Mouse (Mus musculus): ENCODE measurements around the gene Map7. TPM values are rescaled to one million over a fixed set of nuclear protein-coding genes. Genes with fewer than 3 reads are reported as not detected.
A peak's percentile ranks its signal among the peaks of the same experiment; 100 is the strongest.

The Map7 gene
- polyA plus RNA-seq, 1 experiment = 3.6 TPM

DNA sequence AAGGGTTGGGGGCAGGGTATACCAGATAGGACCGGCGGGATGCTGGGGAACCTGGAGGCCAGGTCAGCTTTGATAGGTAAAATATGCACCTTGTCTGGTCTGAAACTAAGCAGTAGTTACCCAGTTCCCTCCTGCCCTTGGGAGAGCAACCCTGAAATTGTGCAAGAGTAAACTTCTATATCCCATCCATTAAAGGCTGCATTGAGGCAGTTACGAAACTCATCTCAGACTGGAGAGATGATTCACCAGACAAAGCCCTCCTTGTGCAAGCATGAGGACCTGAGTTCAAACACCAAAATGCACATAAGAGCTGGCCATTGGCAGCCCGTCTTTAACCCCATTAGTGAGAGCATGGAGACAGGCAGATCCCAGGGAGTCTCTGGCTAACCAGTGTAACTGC lies 19.2 kb downstream of the Map7 start:
- Histone ChIP-seq H3K4me1 (ENCODE audit: control insufficient read depth, insufficient read depth, insufficient read length, low read length) (no peaks in the 10 kb centered on the region), H3K27ac (replicated peaks; ENCODE audit: low read depth, low read length) (no peak overlapping the region), H3K4me3 (ENCODE audit: insufficient read depth, low read depth, low read length) (no peak overlapping the region)

DNA sequence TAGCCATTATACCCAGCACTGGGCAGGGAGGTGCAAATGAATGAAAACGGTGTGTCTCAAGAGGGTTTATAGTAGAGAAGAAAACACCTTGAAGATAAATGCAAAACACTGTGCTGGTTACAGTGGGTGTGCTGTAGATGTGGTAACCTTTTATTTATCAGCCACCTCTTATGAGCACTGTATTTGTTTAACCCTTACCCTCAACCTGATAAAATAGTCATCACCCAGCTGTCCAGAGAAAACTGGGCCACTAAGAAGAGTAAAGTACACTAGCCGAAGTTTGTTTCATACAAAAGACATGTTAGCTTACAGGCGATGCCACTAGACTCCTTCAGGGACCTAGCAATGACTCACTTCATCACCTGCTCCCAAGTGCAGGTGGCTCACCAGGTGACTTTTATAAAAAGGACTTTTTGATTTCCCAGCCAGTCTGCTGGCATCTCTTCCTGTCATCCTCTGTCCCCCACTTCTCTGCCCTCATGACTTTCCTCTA lies 21.0 kb downstream of the Map7 start:
- Histone ChIP-seq H3K4me3 (ENCODE audit: insufficient read depth, low read depth, low read length) (no peak overlapping the region), H3K27ac (replicated peaks; ENCODE audit: low read depth, low read length) (no peak overlapping the region), H3K4me1 (ENCODE audit: control insufficient read depth, insufficient read depth, insufficient read length, low read length) (no peaks in the 10 kb centered on the region)

DNA sequence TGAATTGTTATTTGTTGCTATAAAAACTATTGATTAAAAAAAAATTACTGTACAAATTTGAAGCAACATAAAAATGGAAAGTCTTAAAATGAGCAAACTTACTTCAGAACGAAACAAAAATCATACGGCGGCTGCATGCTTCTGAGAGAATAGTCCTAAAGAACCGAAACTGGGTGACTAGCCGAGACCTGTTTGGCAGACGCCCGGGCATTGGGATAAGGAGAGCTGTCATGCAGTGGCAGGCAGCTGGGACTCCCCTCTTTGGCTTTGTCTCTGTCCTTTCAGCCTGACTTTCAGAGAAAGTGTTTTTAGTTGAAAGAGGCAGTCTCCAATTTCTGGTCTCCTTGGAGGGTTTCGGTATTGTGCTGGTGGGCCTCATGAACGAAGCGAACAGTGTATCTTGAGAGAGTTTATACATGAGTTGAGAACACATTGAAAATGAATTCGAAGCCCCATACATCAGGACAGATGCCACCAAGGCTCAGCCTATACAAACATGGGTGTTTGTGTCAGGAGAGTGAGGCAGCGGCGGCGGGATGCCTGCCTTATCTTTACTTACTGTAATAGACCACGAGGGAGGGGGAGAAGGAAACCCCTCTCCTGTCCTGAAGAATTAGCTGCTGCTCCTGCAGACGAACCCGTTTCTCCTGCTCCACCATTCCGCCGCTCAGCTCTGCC lies 21.8 kb downstream of the Map7 start:
- Histone ChIP-seq H3K4me3 (ENCODE audit: insufficient read depth, low read depth, low read length) (0 out of 2 replicates have a peak overlapping the region, but pooled peaks have one; percentile 28), H3K27ac (replicated peaks; ENCODE audit: low read depth, low read length) (no peak overlapping the region), H3K4me1 (ENCODE audit: control insufficient read depth, insufficient read depth, insufficient read length, low read length) (no peaks in the 10 kb centered on the region)

DNA sequence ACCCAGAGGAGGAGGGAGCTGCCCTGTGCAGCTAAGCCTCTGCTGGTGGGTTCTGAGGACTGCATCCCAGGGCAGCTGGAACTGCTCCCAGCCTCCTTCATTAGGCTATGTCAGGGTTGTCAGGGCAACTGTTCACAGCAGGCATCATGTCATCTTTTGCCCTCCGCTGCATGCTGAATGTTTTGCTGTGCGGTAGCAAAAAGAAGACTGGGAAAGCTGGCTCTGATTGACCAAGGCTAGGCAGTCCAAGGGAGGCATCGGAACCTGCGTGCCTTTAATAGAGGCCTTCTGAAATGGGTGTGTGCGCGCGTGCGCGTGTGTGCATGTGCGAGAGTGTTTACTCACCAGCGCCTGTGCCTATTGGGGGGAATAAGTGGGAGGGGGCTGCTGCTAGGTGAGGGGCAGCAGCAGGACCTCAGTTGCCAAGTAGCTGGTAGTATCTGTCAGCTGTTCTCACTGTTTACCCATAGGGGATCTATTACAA lies 22.4 kb downstream of the Map7 start:
- H3K27ac ChIP-seq (replicated peaks; ENCODE audit: low read depth, low read length) = no peak overlapping the region
- H3K4me1 ChIP-seq (ENCODE audit: control insufficient read depth, insufficient read depth, insufficient read length, low read length) = no peaks in the 10 kb centered on the region
- 0 out of 2 replicates have a peak overlapping the region, but pooled peaks have one; percentile 28 for H3K4me3 ChIP-seq (ENCODE audit: insufficient read depth, low read depth, low read length)

DNA sequence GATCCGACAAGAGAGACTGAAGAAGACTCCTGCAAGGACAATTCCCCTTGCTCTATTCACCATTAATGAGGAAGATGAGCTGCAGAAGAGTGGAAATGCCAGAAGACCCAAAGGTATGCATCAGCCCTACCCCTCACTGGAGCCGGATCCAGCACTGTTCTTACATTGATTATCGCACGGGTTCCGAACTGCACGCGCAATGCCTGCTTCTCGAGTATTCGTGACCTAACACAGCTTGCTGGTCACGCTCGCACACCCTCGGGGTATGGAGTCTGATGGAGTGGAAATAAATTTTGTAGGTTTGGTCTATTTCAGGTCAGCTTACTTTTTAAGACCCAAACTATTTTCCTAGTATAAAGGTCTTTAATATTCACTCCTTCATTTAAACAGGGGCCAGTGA lies 22.9 kb downstream of the Map7 start:
- Histone ChIP-seq H3K27ac (replicated peaks; ENCODE audit: low read depth, low read length) (no peak overlapping the region), H3K4me1 (ENCODE audit: control insufficient read depth, insufficient read depth, insufficient read length, low read length) (no peaks in the 10 kb centered on the region), H3K4me3 (ENCODE audit: insufficient read depth, low read depth, low read length) (no peak overlapping the region)

DNA sequence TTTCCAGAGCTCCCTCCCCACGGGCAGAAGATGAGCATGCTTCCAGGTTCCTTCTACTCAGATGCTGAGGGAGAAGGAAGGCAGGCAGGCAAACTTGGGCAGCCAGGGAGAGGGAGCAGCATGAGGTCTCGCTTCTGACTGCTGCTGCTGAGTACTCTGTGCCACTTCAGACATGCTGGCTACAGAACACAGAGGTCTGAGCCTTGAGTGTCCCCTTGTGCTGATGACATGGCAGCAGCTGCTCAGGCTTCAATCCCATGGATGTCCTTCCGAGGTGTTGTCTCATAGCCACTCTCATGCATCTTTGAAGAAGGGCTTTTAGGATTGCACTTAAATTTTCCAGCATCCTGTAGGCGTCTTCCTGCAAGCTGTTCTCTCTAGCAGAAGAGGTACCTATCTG lies 23.5 kb downstream of the Map7 start:
- no peaks in the 10 kb centered on the region for H3K4me1 ChIP-seq (ENCODE audit: control insufficient read depth, insufficient read depth, insufficient read length, low read length)
- no peak overlapping the region for H3K4me3 ChIP-seq (ENCODE audit: insufficient read depth, low read depth, low read length)
- no peak overlapping the region for H3K27ac ChIP-seq (replicated peaks; ENCODE audit: low read depth, low read length)

DNA sequence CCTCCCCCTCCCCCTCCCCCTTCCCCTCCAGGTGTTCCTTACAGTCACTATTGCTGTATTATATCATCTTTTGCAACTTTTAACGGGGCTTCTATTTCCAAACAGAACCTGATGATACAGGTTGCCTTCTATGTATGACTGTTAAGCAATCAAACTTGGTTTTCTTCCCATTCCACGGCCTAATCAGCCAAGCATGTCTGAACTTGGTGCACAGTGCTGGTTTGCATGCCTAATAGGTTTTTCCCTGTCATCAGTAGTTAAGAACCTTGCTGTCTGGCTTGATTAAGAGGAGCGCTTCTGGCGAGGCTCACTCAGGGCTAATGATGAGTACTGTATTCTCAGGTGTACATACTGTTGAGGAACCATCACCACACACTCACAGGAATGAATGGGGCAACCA lies 25.5 kb downstream of the Map7 start:
- Histone ChIP-seq H3K4me1 (ENCODE audit: control insufficient read depth, insufficient read depth, insufficient read length, low read length) (no peaks in the 10 kb centered on the region), H3K27ac (replicated peaks; ENCODE audit: low read depth, low read length) (no peak overlapping the region), H3K4me3 (ENCODE audit: insufficient read depth, low read depth, low read length) (no peak overlapping the region)

DNA sequence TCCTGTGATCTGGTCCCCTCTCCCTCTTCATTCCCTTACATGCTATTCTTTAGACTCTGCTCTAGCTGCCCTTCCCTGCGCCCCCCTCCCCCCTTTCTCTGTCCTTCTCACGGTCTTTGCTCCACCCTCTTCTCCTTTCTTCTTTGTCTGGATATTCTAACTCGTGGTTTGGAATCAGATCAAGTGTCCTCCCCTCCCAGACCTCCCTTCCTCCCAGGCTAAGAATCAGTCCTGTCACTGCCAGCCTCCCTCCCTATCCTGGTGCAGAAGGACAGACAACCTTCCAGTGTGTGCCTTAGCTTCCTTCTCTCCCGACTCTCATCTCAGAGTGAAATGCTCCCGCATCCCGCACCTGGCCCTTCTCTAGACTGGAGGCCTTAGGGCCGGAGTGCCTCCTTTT lies 27.8 kb downstream of the Map7 start:
- Histone ChIP-seq H3K4me1 (ENCODE audit: control insufficient read depth, insufficient read depth, insufficient read length, low read length) (no peaks in the 10 kb centered on the region), H3K27ac (replicated peaks; ENCODE audit: low read depth, low read length) (no peak overlapping the region), H3K4me3 (ENCODE audit: insufficient read depth, low read depth, low read length) (no peak overlapping the region)

DNA sequence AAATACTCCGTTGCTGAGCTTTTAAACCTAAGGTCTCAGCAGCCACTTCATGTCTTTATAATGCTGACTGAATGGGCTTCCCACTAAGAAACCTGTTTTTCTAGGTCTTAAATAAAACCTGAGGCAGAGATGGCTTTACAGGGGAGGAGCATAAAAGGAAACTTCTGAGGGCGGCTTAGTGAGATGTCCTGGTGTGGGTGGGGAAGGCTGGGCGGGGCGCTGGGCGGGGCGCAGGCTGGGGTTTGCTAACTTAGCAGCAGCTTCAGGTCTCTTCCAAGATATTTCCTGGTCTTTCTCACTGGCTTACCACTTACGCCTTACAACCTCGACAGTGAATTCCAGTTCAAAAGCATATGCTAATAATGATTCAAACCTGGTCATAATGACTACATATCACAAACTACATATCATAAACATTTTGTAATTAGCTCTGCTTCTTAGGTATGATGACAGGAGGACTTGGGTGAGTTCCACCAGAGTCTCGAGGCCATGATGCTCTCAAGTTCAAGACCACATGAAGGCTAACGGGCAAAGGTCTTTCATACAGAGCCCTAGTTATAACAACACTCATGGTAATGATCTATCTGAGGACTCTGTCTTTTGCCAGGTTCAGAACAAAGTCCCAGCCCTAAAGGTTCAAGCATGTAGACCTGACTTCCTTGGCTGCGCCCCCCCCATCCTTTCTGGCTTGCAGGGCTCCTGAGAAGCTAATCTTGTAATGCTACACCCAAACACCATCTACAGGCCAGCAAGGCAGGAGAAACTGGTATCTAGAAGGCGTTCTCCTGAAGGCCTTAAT lies 30.7 kb downstream of the Map7 start:
- H3K4me3 ChIP-seq (ENCODE audit: insufficient read depth, low read depth, low read length) = no peak overlapping the region
- no peaks in the 10 kb centered on the region for H3K4me1 ChIP-seq (ENCODE audit: control insufficient read depth, insufficient read depth, insufficient read length, low read length)
- no peak overlapping the region for H3K27ac ChIP-seq (replicated peaks; ENCODE audit: low read depth, low read length)

DNA sequence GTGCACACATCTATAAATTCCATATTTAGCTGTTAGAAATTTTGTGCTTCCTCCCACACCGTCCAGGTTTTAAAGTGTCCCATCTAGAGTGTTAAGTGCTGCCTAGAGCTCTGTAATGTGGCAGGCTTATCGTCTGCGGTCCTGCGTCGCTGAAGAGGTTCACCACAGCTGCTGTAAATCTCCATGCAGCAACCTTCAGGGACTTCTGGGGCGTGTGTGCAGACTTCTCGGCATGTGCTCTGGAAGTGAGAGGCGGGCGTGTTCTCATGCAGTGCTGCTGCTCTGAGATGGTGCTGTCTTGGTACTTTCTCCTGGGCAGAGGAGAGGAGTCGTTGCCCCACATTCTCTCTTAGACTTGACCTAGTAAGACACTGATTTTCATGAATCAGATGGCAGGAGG lies 32.9 kb downstream of the Map7 start:
- Histone ChIP-seq H3K27ac (replicated peaks; ENCODE audit: low read depth, low read length) (no peak overlapping the region), H3K4me1 (ENCODE audit: control insufficient read depth, insufficient read depth, insufficient read length, low read length) (no peaks in the 10 kb centered on the region), H3K4me3 (ENCODE audit: insufficient read depth, low read depth, low read length) (no peak overlapping the region)

DNA sequence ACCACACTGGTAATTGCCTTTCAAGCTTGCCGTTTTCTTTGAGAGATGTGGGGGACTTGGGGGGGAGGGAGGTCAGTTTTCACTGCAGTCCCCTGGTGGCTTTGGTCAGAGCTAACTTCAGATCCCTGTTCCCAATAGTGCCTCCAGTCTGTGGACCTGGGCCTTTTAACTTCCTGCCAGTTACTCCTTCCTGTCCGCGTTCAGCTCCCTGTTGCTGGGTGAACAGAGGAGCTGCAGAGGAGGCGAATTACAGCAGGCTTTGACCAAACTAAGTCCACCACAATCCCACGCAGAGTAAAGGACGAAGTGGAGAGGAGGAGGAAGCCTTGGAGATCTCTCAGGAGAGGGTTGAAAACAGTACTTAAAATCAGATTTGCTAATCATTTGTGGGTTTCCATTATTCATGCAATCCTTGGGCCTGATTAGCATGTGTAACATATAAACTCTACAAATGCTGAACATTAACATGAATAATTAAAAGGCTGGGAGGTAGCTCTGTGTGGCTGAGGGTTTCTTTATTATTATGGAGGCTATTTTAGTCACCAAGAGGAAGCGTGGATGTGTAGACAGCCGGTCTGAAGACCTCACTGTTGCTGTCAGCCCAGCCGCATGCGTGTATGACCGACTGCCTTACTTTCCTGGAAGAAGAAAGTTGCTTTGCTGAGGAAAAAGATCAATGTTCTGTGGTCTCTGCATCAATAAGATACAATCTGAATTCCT lies 33.6 kb downstream of the Map7 start:
- H3K4me3 ChIP-seq (ENCODE audit: insufficient read depth, low read depth, low read length) = no peak overlapping the region
- no peak overlapping the region for H3K27ac ChIP-seq (replicated peaks; ENCODE audit: low read depth, low read length)
- peaks cover 2% of the 10 kb centered on the region; the same call in 1 of the 2 replicates for H3K4me1 ChIP-seq (ENCODE audit: control insufficient read depth, insufficient read depth, insufficient read length, low read length)

DNA sequence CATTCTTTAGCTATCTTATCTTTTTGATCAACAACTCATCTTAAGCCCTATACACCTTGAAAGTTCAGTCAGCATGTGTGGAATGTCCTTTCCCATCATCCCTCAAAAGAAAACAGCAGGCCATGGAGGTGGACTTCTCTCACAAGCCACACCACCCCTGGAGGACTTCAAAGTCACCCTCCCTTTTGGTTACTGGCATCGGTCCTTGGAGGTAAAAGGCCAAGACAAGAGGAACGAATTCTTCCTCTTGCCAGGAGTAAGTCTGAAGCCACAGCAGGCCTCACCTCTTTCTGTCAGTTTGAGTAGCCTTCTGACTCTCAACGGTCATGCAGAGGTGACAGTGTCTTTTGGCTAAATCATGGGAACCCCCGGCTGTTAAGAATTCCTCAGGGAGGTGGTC lies 36.1 kb downstream of the Map7 start:
- H3K27ac ChIP-seq (replicated peaks; ENCODE audit: low read depth, low read length) = no peak overlapping the region
- H3K4me3 ChIP-seq (ENCODE audit: insufficient read depth, low read depth, low read length) = no peak overlapping the region
- peaks cover 5% of the 10 kb centered on the region; the same call in 1 of the 2 replicates for H3K4me1 ChIP-seq (ENCODE audit: control insufficient read depth, insufficient read depth, insufficient read length, low read length)

DNA sequence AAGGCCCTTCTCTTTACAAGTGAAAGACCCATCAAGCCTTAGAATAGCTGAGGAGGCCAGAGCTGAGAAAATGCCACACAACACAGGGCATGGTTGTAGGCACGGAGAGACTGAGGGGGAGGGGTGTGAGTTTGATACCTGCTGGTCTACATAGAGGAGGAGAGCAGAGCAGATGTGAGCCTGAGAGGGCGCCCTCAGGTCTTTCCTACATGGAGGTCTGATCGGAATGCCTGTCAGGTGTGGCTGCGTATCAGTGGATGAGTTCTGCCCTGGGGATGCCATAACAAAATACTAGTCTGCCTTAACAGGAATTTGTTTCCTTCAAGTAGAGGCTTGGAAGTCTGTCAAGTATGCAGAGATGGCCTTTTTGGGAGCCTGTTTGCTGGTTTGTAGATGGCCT lies 37.0 kb downstream of the Map7 start:
- no peak overlapping the region for H3K27ac ChIP-seq (replicated peaks; ENCODE audit: low read depth, low read length)
- peaks cover 5% of the 10 kb centered on the region; the same call in 1 of the 2 replicates for H3K4me1 ChIP-seq (ENCODE audit: control insufficient read depth, insufficient read depth, insufficient read length, low read length)
- H3K4me3 ChIP-seq (ENCODE audit: insufficient read depth, low read depth, low read length) = no peak overlapping the region

DNA sequence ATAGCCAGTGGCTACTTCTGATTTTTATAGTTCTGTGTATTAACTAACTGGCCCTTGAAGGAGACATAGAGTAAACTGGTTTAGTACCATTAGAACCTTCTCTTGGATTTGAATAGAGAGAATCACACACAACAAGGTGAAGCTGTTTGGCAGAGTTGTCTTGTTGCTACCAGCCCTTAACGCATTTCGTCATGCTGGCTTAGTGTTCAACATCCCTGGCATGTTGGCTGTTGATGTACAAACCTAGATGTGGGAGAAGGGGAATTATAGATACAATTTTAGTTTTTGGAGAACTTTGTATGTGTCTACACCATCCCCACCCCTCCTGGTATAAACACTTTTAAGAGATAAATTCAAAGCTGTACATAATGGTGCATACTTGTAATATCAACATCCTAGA lies 37.5 kb downstream of the Map7 start:
- no peak overlapping the region for H3K27ac ChIP-seq (replicated peaks; ENCODE audit: low read depth, low read length)
- H3K4me1 ChIP-seq (ENCODE audit: control insufficient read depth, insufficient read depth, insufficient read length, low read length) = peaks cover 5% of the 10 kb centered on the region; the same call in 1 of the 2 replicates
- no peak overlapping the region for H3K4me3 ChIP-seq (ENCODE audit: insufficient read depth, low read depth, low read length)

DNA sequence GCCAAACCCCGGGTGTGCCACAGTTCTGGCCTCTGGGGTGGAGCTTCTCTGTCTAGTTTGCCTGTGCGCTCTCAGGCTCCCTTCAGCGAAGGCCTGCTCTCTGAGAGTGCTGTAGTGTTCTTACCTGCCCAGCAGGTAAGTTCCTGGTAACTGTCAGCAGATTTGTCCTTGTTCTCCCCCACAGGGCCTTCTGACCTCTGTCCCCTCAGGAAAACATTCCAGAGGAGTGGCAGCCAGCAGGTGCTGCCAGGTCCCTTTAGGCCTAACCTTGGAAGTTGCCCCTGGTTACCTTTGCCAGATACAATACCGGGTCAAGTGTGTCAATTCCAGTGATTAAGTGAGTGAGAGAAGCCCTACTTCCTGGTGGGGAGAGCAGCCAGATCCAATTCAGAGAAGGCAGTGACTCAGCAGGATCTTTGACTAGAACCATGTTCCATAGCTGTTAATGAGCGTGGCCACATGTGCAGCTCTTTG lies 38.6 kb downstream of the Map7 start:
- Histone ChIP-seq H3K27ac (replicated peaks; ENCODE audit: low read depth, low read length) (no peak overlapping the region), H3K4me1 (ENCODE audit: control insufficient read depth, insufficient read depth, insufficient read length, low read length) (peaks cover 5% of the 10 kb centered on the region; the same call in 1 of the 2 replicates), H3K4me3 (ENCODE audit: insufficient read depth, low read depth, low read length) (no peak overlapping the region)
